Mouse (Mus musculus) retina, embryonic 14.5 days (tissue): Measurements from ENCODE around the gene Szrd1.

Experiments used
- DNase-seq: peaks from one replicate; pipeline ENCODE4 v3.0.0-alpha.2; 2015; ENCODE audit warnings: low spot score

Szrd1 gene

GRCm38 (mm10) chr4:141139116-141139970, at the start of gene Szrd1:
Szrd1 (minus strand) TSS chr4:141139775.
- DNase-seq: peak; percentile 98

GRCm38 (mm10) chr4:141186923-141187836, 47.6 kb upstream of the Szrd1 start:
- DNase-seq: no peak

GRCm38 (mm10) chr4:141184426-141184825, 44.9 kb upstream of the Szrd1 start:
- no peak for DNase-seq

- no peak for DNase-seq
Observed at GRCm38 (mm10) chr4:141183932-141184331, 44.4 kb upstream of the Szrd1 start.

- DNase-seq: no peak
Observed at GRCm38 (mm10) chr4:141181981-141182380, 42.4 kb upstream of the Szrd1 start.

GRCm38 (mm10) chr4:141180831-141181230, 41.3 kb upstream of the Szrd1 start:
- DNase-seq: no peak

GRCm38 (mm10) chr4:141178500-141178899, 38.9 kb upstream of the Szrd1 start:
- peak; percentile 11 for DNase-seq

- no peak for DNase-seq
Observed at GRCm38 (mm10) chr4:141176328-141176838, 36.8 kb upstream of the Szrd1 start.

- no peak for DNase-seq
Observed at GRCm38 (mm10) chr4:141175783-141176182, 36.2 kb upstream of the Szrd1 start.

- no peak for DNase-seq
Observed at GRCm38 (mm10) chr4:141172121-141172520, 32.5 kb upstream of the Szrd1 start.

GRCm38 (mm10) chr4:141167156-141167555, 27.6 kb upstream of the Szrd1 start:
- no peak for DNase-seq

- DNase-seq: no peak
Observed at GRCm38 (mm10) chr4:141165744-141166292, 26.2 kb upstream of the Szrd1 start.

GRCm38 (mm10) chr4:141163729-141164128, 24.2 kb upstream of the Szrd1 start:
- no peak for DNase-seq

GRCm38 (mm10) chr4:141161699-141162208, 22.2 kb upstream of the Szrd1 start:
- DNase-seq: no peak

GRCm38 (mm10) chr4:141160193-141160592, 20.6 kb upstream of the Szrd1 start:
- DNase-seq: no peak

- DNase-seq: no peak
Observed at GRCm38 (mm10) chr4:141159666-141160065, 20.1 kb upstream of the Szrd1 start.

GRCm38 (mm10) chr4:141159093-141159492, 19.5 kb upstream of the Szrd1 start:
- DNase-seq: peak; percentile 43

GRCm38 (mm10) chr4:141158609-141159008, 19.0 kb upstream of the Szrd1 start:
- no peak for DNase-seq

GRCm38 (mm10) chr4:141157485-141157884, 17.9 kb upstream of the Szrd1 start:
- no peak for DNase-seq

GRCm38 (mm10) chr4:141149116-141149515, 9.5 kb upstream of the Szrd1 start:
- DNase-seq: no peak

- DNase-seq: peak; percentile 47
Observed at GRCm38 (mm10) chr4:141148009-141148801, 8.6 kb upstream of the Szrd1 start.
